ENCODE assay signal across 23 mouse cellular contexts in genomic region chr14:76674949-76675348, GRCm38 (mm10).
A peak's percentile ranks its signal among the peaks of the same experiment; 100 is the strongest.
DNase-seq lines count a peak whose midpoint lies in the region; ATAC-seq and TF ChIP-seq lines count a peak whose summit lies in the region.
"Had no signal": no experiment of that assay in that cellular context is flagged by ENCODE, and none has a peak within 500 bp of the region (broad histone marks: within the 10 kb centered on the region; RNA-seq: fewer than 3 reads in every experiment).

No protein-coding gene starts in this region.

- H3K4me2 ChIP-seq in forebrain, embryonic 14.5 days (ENCODE audit: low read length), result no peak overlapping the region
- no peak overlapping the region for H3K4me2 ChIP-seq in forebrain, embryonic 11.5 days (ENCODE audit: low read depth, low read length, severe bottlenecking)
- H3K4me2 ChIP-seq in heart, embryonic 16.5 days (ENCODE audit: low read depth, low read length), result no peak overlapping the region
- H3K4me2 ChIP-seq: forebrain, embryonic 12.5 days; hindbrain, embryonic 13.5 days; liver, embryonic 11.5 days; midbrain, embryonic 11.5 days; neural tube, embryonic 12.5 days had no signal

- WGBS in forebrain, embryonic 14.5 days, result 26% methylated on average over 8 of the region's 8 CpGs
- WGBS in forebrain, embryonic 11.5 days, result 20% methylated on average over 8 of the region's 8 CpGs
- 29% methylated on average over 8 of the region's 8 CpGs for WGBS in heart, embryonic 16.5 days

- H3K9ac ChIP-seq in forebrain, embryonic 14.5 days (ENCODE audit: low read length), result no peak overlapping the region
- H3K9ac ChIP-seq in forebrain, embryonic 11.5 days (ENCODE audit: low read length), result no peak overlapping the region
- no peak overlapping the region for H3K9ac ChIP-seq in heart, embryonic 16.5 days (ENCODE audit: low read length)
- H3K9ac ChIP-seq: forebrain, embryonic 12.5 days; hindbrain, embryonic 13.5 days; neural tube, embryonic 12.5 days had no signal

- no peaks in the 10 kb centered on the region for H3K27me3 ChIP-seq in forebrain, embryonic 14.5 days (replicated peaks; ENCODE audit: control insufficient read depth, insufficient read depth, low read length)
- no peaks in the 10 kb centered on the region for H3K27me3 ChIP-seq in forebrain, embryonic 11.5 days (ENCODE audit: control insufficient read depth, insufficient read depth, low read length)
- H3K27me3 ChIP-seq in heart, embryonic 16.5 days (ENCODE audit: control insufficient read depth, insufficient read depth, low read length), result no peaks in the 10 kb centered on the region
- H3K27me3 ChIP-seq: forebrain, embryonic 12.5 days; hindbrain, embryonic 13.5 days had no signal

- no peak overlapping the region for H3K4me3 ChIP-seq in forebrain, embryonic 14.5 days (ENCODE audit: low read depth, low read length)
- H3K4me3 ChIP-seq in forebrain, embryonic 11.5 days (ENCODE audit: low read depth, low read length), result no peak overlapping the region
- no peak overlapping the region for H3K4me3 ChIP-seq in heart, embryonic 16.5 days (ENCODE audit: low read length)
- H3K4me3 ChIP-seq in layer of hippocampus, adult 2 months, result no peak overlapping the region
- H3K4me3 ChIP-seq: forebrain, embryonic 12.5 days; hindbrain, embryonic 13.5 days; neural tube, embryonic 12.5 days had no signal

- no peak overlapping the region for H3K27ac ChIP-seq in forebrain, embryonic 14.5 days (ENCODE audit: low read depth, low read length)
- H3K27ac ChIP-seq in forebrain, embryonic 11.5 days (ENCODE audit: low read depth, low read length), result no peak overlapping the region
- 0 out of 2 replicates have a peak overlapping the region, but pooled peaks have one; percentile 31 for H3K27ac ChIP-seq in heart, embryonic 16.5 days (ENCODE audit: low read length)
- no peak overlapping the region for H3K27ac ChIP-seq in layer of hippocampus, adult 2 months
- H3K27ac ChIP-seq: forebrain, embryonic 12.5 days; hindbrain, embryonic 13.5 days; macrophage; neural tube, embryonic 12.5 days had no signal

- ATAC-seq in forebrain, embryonic 14.5 days, result no peak
- ATAC-seq in forebrain, embryonic 11.5 days (replicated peaks; ENCODE audit: low FRiP score), result no peak
- no peak for ATAC-seq in heart, embryonic 16.5 days (replicated peaks; ENCODE audit: extremely low read depth, insufficient read depth, low FRiP score)
- ATAC-seq: inflammation-experienced regulatory T-cells, adult 6 months had no signal

- peak; percentile 14 for DNase-seq in forebrain, embryonic 14.5 days (ENCODE audit: low spot score)
- no peak for DNase-seq in forebrain, embryonic 11.5 days (ENCODE audit: low spot score)
- no peak for DNase-seq in heart, postnatal 25 days (ENCODE audit: low spot score)
- DNase-seq in thymus, postnatal 14 days, result peak; percentile 43
- DNase-seq in thymus, adult 18-20 months, result no peak
- DNase-seq in layer of hippocampus, adult 2 months (ENCODE audit: low spot score in 2 of 2), result no peak
- DNase-seq: adrenal gland, postnatal 14 days; cerebellum, adult 11 months; cerebellum, postnatal 10 days; gastrocnemius, postnatal 10 days; kidney, adult 8-10 months; kidney, postnatal 14 days; layer of hippocampus, adult 9-11 months; lung, adult 18-20 months had no signal

- H3K4me1 ChIP-seq in forebrain, embryonic 14.5 days (ENCODE audit: control insufficient read depth, insufficient read depth, low read length), result no peaks in the 10 kb centered on the region
- H3K4me1 ChIP-seq in forebrain, embryonic 11.5 days (replicated peaks; ENCODE audit: control insufficient read depth, insufficient read depth, low read length), result peaks cover 4% of the 10 kb centered on the region; the same call in 1 of the 2 replicates
- H3K4me1 ChIP-seq in heart, embryonic 16.5 days (ENCODE audit: control insufficient read depth, insufficient read depth, low read length), result peaks cover 29% of the 10 kb centered on the region

- H3K9me3 ChIP-seq in forebrain, embryonic 14.5 days (replicated peaks; ENCODE audit: control insufficient read depth, low read length), result no peaks in the 10 kb centered on the region
- H3K9me3 ChIP-seq in forebrain, embryonic 11.5 days (ENCODE audit: control insufficient read depth, low read length), result no peaks in the 10 kb centered on the region
- no peaks in the 10 kb centered on the region for H3K9me3 ChIP-seq in heart, embryonic 16.5 days (replicated peaks; ENCODE audit: control insufficient read depth, low read length)
- H3K9me3 ChIP-seq: forebrain, embryonic 12.5 days; hindbrain, embryonic 13.5 days; neural tube, embryonic 12.5 days had no signal

- H3K36me3 ChIP-seq in forebrain, embryonic 14.5 days (ENCODE audit: control insufficient read depth, insufficient read depth, low read length), result no peaks in the 10 kb centered on the region
- no peaks in the 10 kb centered on the region for H3K36me3 ChIP-seq in forebrain, embryonic 11.5 days (ENCODE audit: control insufficient read depth, insufficient read depth, low read length)
- H3K36me3 ChIP-seq in heart, embryonic 16.5 days (ENCODE audit: control insufficient read depth, insufficient read depth), result no peaks in the 10 kb centered on the region
- H3K36me3 ChIP-seq: forebrain, embryonic 12.5 days; G1E; hindbrain, embryonic 13.5 days; neural tube, embryonic 12.5 days had no signal

- intact Hi-C loops in heart, postnatal 25 days (cut with DNase I), result loop anchor here (5.0 kb wide), 3 partner anchors 43 to 168 kb away; no protein-coding TSS in a partner anchor

- TF ChIP-seq CTCF in layer of hippocampus, adult 2 months (conservative IDR thresholded peaks at IDR 0.05), result no peak

Comparison
In these comparisons a context has a peak if more than half of its experiments do, and no peak if none do; other contexts are left out.
1. DNase-seq: peak in forebrain, embryonic 14.5 days (single experiment) and thymus, postnatal 14 days (single experiment); none in forebrain, embryonic 11.5 days (single experiment), heart, postnatal 25 days (single experiment), thymus, adult 18-20 months (0 of 2) and layer of hippocampus, adult 2 months (0 of 2).